Mouse (Mus musculus) ES-E14 (cell line): ENCODE data around the gene Mgme1. TPM values are rescaled to one million over a fixed set of nuclear protein-coding genes. Genes with fewer than 3 reads are reported as not detected.
A peak's percentile ranks its signal among the peaks of the same experiment; 100 is the strongest.

ENCODE experiments used
- DNase-seq: peaks from one replicate; pipeline ENCODE4 v3.0.0-alpha.2; 2013; ENCODE audit warnings: low read depth, low spot score
- H3K27ac ChIP-seq: 2 replicates; pipeline ENCODE4 v1.5.1; 2012; ENCODE audit warnings: low read depth, mild to moderate bottlenecking, low read length, moderate library complexity, mixed read lengths; ENCODE audit not compliant: poor library complexity, insufficient read depth, severe bottlenecking
- H3K36me3 ChIP-seq: 2 replicates; pipeline ENCODE4 v1.6.1; 2012; ENCODE audit warnings: mild to moderate bottlenecking, low read length, moderate library complexity, mixed read lengths; ENCODE audit not compliant: control insufficient read depth, poor library complexity, insufficient read depth, severe bottlenecking
- H3K4me1 ChIP-seq, 2 experiments: fragments of 150-350 bp in 1 of 2; sonication (generic) in 1 of 2; 2 replicates each; pipeline ENCODE4 v1.6.1; 2012; ENCODE audit warnings: low read length in 2 of 2, mild to moderate bottlenecking in 1 of 2, mixed read lengths in 1 of 2; ENCODE audit not compliant: control insufficient read depth in 2 of 2, insufficient read depth in 2 of 2, poor library complexity in 1 of 2
- H3K4me3 ChIP-seq, 2 experiments: fragments of 150-350 bp in 1 of 2; sonication (generic) in 1 of 2; 2 replicates each; pipeline ENCODE4 v1.5.1; 2012; ENCODE audit warnings: low read length in 2 of 2, low read depth in 1 of 2, mild to moderate bottlenecking in 1 of 2, mixed read lengths in 1 of 2; ENCODE audit not compliant: insufficient read depth in 1 of 2, poor library complexity in 1 of 2, severe bottlenecking in 1 of 2
- H3K9ac ChIP-seq: 2 replicates; pipeline ENCODE4 v1.6.1; 2012; ENCODE audit warnings: low read depth, mild to moderate bottlenecking, low read length, mixed read lengths; ENCODE audit not compliant: poor library complexity, insufficient read depth, severe bottlenecking
- H3K9me3 ChIP-seq: fragments of 150-350 bp; sonication (generic); 2 replicates; pipeline ENCODE4 v1.6.1; 2012; ENCODE audit warnings: low read depth, mild to moderate bottlenecking, low read length; ENCODE audit not compliant: control insufficient read depth, insufficient read depth
- CHD2 ChIP-seq: IDR thresholded peaks from 2 replicates; pipeline ENCODE4 v1.6.1; 2014; ENCODE audit warnings: mild to moderate bottlenecking, low read depth, low read length, inconsistent platforms
- HCFC1 ChIP-seq: IDR thresholded peaks from 2 replicates; pipeline ENCODE4 v1.6.1; 2012; ENCODE audit warnings: low read length, inconsistent platforms, borderline replicate concordance; ENCODE audit not compliant: insufficient read depth
- MAFK ChIP-seq: IDR thresholded peaks from 2 replicates; pipeline ENCODE4 v1.6.1; 2014; ENCODE audit warnings: mild to moderate bottlenecking, low read depth, low read length, inconsistent platforms; ENCODE audit not compliant: insufficient read depth
- ZC3H11A ChIP-seq: IDR thresholded peaks from 2 replicates; pipeline ENCODE4 v1.6.1; 2012; ENCODE audit warnings: low read depth, mild to moderate bottlenecking, inconsistent platforms, low read length, borderline replicate concordance
- ZNF384 ChIP-seq: IDR thresholded peaks from 2 replicates; pipeline ENCODE4 v1.6.1; 2012; ENCODE audit warnings: low read depth, low read length, inconsistent platforms
- in situ Hi-C, 2 experiments: fragments of 600-800 bp; cut with MboI; formaldehyde crosslinking; loops; one replicate each; pipeline ENCODE4 v1.15.1; 2025; ENCODE audit warnings: low sequenced_read_pairs in 2 of 2, inconsistent platforms in 1 of 2; ENCODE audit not compliant: unreplicated experiment in 2 of 2
- total RNA-seq: library from RNA; depleted of rRNA; stranded (reverse); fragments of 300-350 nt; gene quantifications from 2 replicates; pipeline ENCODE4 v1.2.3, GENCODE M21; 2012

Mgme1 gene
- total RNA-seq, 1 experiment, result 22.4 TPM

DNA sequence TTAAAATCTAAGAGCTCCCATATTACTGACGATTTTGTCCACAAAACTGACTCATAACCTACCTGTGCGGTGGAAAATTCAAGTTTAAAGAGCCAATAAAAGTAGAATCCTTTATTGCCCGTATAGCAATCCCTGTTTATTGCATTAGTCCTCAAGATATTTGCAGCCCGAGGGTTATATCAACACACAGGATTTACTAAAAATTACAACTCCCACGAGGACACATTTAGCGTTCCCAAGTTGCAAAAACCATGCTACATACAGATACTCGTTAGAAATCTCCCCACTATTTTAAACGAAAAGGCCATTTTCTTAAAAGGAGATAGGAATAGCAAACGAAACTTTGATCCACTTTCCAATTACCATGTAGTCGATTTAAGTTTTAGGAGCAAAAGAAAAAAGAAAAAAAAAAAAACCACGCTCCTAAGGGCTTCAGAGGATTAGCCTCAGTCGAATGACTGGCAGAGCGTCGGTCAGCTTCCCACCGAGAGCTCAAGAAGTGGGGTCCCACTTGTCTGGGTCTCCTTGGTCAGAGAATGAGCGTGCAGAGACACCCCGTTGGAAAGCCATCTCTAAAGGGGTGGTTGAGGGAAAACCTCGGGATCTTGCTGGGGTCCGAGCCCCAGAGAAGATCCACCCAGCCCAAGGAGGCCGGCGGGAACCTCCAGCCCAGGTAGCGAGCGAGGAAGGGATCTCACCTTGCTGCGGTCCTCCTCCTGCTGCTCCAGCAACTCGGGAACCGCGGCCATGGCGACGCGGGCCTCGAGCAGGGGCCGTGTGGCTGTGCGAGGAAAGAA is 586 bp upstream of the Mgme1 start:
- Histone ChIP-seq H3K9ac (peak overlapping the region; percentile 98), H3K36me3 (peaks cover 12% of the 10 kb centered on the region)
- in situ Hi-C loops, result no loop called here

DNA sequence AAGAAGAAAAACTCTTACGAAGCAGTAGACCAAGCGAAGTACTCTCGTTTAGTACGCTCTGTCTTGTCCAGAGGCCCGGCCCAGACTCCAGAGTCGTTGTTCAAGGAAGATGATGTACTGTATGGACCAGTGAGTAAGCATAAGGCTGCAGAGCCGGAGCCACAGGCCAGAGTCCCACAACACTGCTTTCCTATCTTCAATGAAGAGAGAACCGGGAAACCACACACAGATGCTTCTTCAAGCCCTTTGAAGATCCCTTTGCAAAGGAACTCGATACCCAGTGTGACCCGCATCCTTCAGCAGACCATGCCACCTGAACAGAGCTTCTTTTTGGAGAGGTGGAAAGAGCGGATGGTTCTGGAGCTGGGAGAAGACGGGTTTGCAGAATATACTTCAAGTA is 1.6 kb downstream of the Mgme1 start:
- H3K4me1 ChIP-seq, result peaks cover 2 to 3% of the 10 kb centered on the region in 2 experiments; a peak in 2 of 4 replicates
- TF ChIP-seq ZC3H11A (no peak), CHD2 (no peak), ZNF384 (no peak), MAFK (no peak), HCFC1 (no peak)
- peaks cover 13% of the 10 kb centered on the region for H3K36me3 ChIP-seq
- DNase-seq, result no peak
- H3K9ac ChIP-seq, result peak overlapping the region; percentile 69
- H3K9me3 ChIP-seq, result no peaks in the 10 kb centered on the region
- in situ Hi-C loops, result no loop called here
- H3K4me3 ChIP-seq, result peak overlapping the region; percentile 46 to 79
- no peak overlapping the region for H3K27ac ChIP-seq

More for the DNA sequence above, 586 bp upstream of the Mgme1 start:
- H3K4me1 ChIP-seq, result peaks cover 3 to 5% of the 10 kb centered on the region in 2 experiments; a peak in 2 of 4 replicates
- H3K27ac ChIP-seq, result peak overlapping the region; percentile 58
- no peak for DNase-seq
- H3K4me3 ChIP-seq, result peak overlapping the region; percentile 89 to 97
- no peaks in the 10 kb centered on the region for H3K9me3 ChIP-seq
- no peak for TF ChIP-seq MAFK
- TF ChIP-seq ZC3H11A, result no peak
- peak; percentile 31; the same call in 1 of the 2 replicates for TF ChIP-seq ZNF384
- TF ChIP-seq HCFC1, result no peak

DNA sequence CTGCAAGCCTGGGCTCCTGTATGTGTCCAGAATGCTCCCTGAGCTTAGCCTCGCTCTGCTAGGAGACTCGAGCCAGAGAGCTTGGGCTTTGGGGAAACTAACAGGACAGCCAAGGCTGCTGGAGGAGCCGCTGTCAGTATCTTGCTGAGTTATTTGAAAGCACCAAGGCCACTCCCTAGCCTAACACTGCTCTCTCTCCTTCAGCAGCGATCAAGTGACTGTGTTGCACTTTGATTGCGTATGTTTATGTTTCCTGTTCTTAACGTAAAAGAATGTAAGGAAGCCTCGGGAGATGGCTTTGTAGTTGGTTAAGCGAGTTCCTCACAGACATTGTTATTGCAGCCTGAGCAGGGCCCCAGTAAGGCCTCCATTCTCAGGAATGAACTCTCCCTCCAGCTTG is 4.3 kb downstream of the Mgme1 start:
- Histone ChIP-seq H3K4me3 (peak overlapping the region in 1 of 2 experiments; percentile 13; a peak in 1 of 4 replicates), H3K27ac (peak overlapping the region; percentile 58), H3K4me1 (peaks cover 2 to 3% of the 10 kb centered on the region in 2 experiments; a peak in 2 of 4 replicates), H3K9me3 (no peaks in the 10 kb centered on the region), H3K36me3 (peaks cover 22% of the 10 kb centered on the region), H3K9ac (peak overlapping the region; percentile 30; the same call in 1 of the 2 replicates)
- in situ Hi-C loops, result no loop called here
- TF ChIP-seq ZNF384, result no peak
- no peak for TF ChIP-seq ZC3H11A
- no peak for TF ChIP-seq MAFK
- TF ChIP-seq HCFC1, result no peak
- no peak for DNase-seq

DNA sequence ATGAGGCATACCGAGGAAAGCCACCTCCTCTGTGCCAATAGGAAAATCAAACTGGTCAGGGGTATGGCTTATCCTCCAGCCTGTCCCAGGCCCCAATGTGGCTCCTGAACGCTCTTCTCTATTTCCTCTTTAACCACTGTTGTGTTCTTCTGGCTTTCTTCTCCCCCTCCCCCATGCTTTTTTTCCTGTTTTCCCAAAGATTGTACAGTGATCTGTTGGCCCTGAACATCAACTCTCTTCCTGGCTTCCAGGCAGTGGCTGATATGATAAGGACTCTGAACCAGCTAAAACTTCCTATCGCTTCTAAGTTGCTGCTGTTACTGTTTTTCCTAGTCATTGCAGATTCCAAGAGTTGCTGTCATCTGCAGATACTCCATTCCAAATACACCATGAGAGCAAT is 6.4 kb downstream of the Mgme1 start:
- no peak for TF ChIP-seq ZNF384
- no peak for TF ChIP-seq ZC3H11A
- TF ChIP-seq MAFK, result no peak
- TF ChIP-seq CHD2, result no peak
- TF ChIP-seq HCFC1, result no peak
- Histone ChIP-seq H3K4me1 (peaks cover 2 to 3% of the 10 kb centered on the region in 2 experiments; a peak in 2 of 4 replicates), H3K9me3 (no peaks in the 10 kb centered on the region), H3K9ac (no peak overlapping the region), H3K36me3 (peaks cover 26% of the 10 kb centered on the region), H3K4me3 (no peak overlapping the region), H3K27ac (no peak overlapping the region)
- in situ Hi-C loops, result no loop called here
- DNase-seq, result no peak
